Mouse (Mus musculus) right cerebral cortex, adult 18-20 months (tissue): ENCODE data around the gene Armc7.
"Not testable (repeated sequence)": the region's sequence is repeated elsewhere in the genome, so short reads cannot be mapped to it uniquely, and the experiment has no call there.

Experiments used
- DNase-seq: peaks from one replicate; pipeline ENCODE4 v3.0.0; 2022; ENCODE audit warnings: mixed read lengths

Gene Armc7

GRCm38 (mm10) chr11:115491356-115492083, 16.1 kb downstream of the Armc7 start, which contains the start of gene Nt5c:
Gene Nt5c (minus strand): TSS chr11:115491862.
- DNase-seq = peak; percentile 87

- no peak for DNase-seq
Measured at GRCm38 (mm10) chr11:115492387-115492786, 16.9 kb downstream of the Armc7 start.

- DNase-seq = not testable (repeated sequence)
Measured at GRCm38 (mm10) chr11:115496559-115496958, 21.1 kb downstream of the Armc7 start.

GRCm38 (mm10) chr11:115502636-115503035, 27.2 kb downstream of the Armc7 start:
- DNase-seq = no peak

GRCm38 (mm10) chr11:115506586-115506985, 31.1 kb downstream of the Armc7 start:
- DNase-seq = no peak

GRCm38 (mm10) chr11:115508061-115508460, 32.6 kb downstream of the Armc7 start:
- DNase-seq = no peak

- DNase-seq = no peak
Measured at GRCm38 (mm10) chr11:115509773-115510506, 34.5 kb downstream of the Armc7 start.

- DNase-seq = no peak
Measured at GRCm38 (mm10) chr11:115510507-115510888, 35.0 kb downstream of the Armc7 start.

GRCm38 (mm10) chr11:115511121-115511520, 35.7 kb downstream of the Armc7 start:
- no peak for DNase-seq

GRCm38 (mm10) chr11:115512004-115512403, 36.5 kb downstream of the Armc7 start:
- DNase-seq = no peak

GRCm38 (mm10) chr11:115512407-115513183, 37.1 kb downstream of the Armc7 start:
- DNase-seq = no peak

- peak; percentile 70 for DNase-seq
Measured at GRCm38 (mm10) chr11:115513271-115514237, 38.1 kb downstream of the Armc7 start.

GRCm38 (mm10) chr11:115514238-115514663, 38.8 kb downstream of the Armc7 start, which contains the start of gene Jpt1:
Gene Jpt1 (minus strand): TSS chr11:115514387.
- peak; percentile 95 for DNase-seq

GRCm38 (mm10) chr11:115515021-115515420, 39.6 kb downstream of the Armc7 start:
- DNase-seq = no peak

- DNase-seq = no peak
Measured at GRCm38 (mm10) chr11:115516942-115517341, 41.5 kb downstream of the Armc7 start.

- DNase-seq = peak; percentile 48
Measured at GRCm38 (mm10) chr11:115518693-115519092, 43.2 kb downstream of the Armc7 start.

- DNase-seq = no peak
Measured at GRCm38 (mm10) chr11:115519581-115519980, 44.1 kb downstream of the Armc7 start.

GRCm38 (mm10) chr11:115520218-115520617, 44.8 kb downstream of the Armc7 start:
- no peak for DNase-seq

- DNase-seq = no peak
Measured at GRCm38 (mm10) chr11:115521080-115521479, 45.6 kb downstream of the Armc7 start.

- DNase-seq = no peak
Measured at GRCm38 (mm10) chr11:115522238-115522637, 46.8 kb downstream of the Armc7 start.

- DNase-seq = no peak
Measured at GRCm38 (mm10) chr11:115522703-115523102, 47.2 kb downstream of the Armc7 start.

- DNase-seq = not testable (repeated sequence)
Measured at GRCm38 (mm10) chr11:115526446-115526845, 51.0 kb downstream of the Armc7 start.
